Mouse (Mus musculus): Measurements from ENCODE around the gene Mif4gd. TPM values are rescaled to one million over a fixed set of nuclear protein-coding genes. Genes with fewer than 3 reads are reported as not detected.

The Mif4gd gene
- polyA plus RNA-seq, 1 experiment from 2014 or later: 18.8 TPM

DNA sequence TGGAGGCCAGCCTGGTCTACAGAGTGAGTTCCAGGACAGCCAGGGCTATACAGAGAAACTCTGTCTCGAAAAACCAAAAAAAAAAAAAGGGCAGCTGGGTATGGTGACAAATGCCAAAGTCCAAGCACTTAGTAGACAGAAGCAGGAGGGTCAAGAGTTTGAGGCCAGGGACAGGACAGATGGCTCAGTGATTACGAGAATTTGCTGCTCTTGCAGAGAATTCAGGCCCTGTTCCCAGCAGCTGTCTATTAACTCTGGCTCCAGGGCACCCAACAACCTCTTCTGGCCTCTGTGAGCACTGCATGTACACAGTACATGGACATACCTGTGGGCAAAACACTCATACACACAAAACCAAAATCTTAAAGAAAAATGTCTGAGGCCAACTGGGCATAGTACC is 5.2 kb upstream of the Mif4gd start:
- H3K4me3 ChIP-seq: no peak overlapping the region
- no peak overlapping the region for H3K4me2 ChIP-seq (replicated peaks)
- 68% methylated on average over 2 of the region's 2 CpGs for WGBS
- peaks cover 66% of the 10 kb centered on the region for H3K36me3 ChIP-seq
- ATAC-seq (ENCODE audit: low FRiP score, low read depth): no peak
- H3K9me3 ChIP-seq: no peaks in the 10 kb centered on the region
- no peak overlapping the region for H3K27ac ChIP-seq
- H3K27me3 ChIP-seq: no peaks in the 10 kb centered on the region
- H3K4me1 ChIP-seq: peaks cover 10% of the 10 kb centered on the region
- H3K9ac ChIP-seq: no peak overlapping the region

DNA sequence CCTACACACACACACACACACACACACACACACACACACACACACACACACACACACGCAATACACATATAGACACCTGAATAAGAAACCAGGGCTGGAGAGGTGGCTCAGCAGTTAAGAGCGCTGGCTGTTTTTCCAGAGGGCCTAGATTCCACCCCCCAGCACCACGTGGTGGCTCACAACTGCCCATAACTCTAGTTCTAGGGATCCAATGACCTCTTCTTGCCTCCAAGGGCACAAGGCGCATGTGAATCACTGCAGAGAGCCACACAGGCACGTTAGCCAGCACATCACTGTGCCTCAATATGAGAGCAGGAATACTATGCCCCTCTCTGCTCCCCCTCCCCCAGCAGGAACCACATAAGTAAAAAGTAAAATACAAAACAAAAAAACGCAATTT is 4.1 kb upstream of the Mif4gd start:
- Histone ChIP-seq H3K4me3 (no peak overlapping the region), H3K27ac (no peak overlapping the region), H3K9ac (no peak overlapping the region), H3K4me2 (replicated peaks) (no peak overlapping the region), H3K27me3 (no peaks in the 10 kb centered on the region), H3K36me3 (peaks cover 55% of the 10 kb centered on the region), H3K4me1 (peaks cover 13% of the 10 kb centered on the region), H3K9me3 (no peaks in the 10 kb centered on the region)
- ATAC-seq (ENCODE audit: low FRiP score, low read depth): no peak
- WGBS: 82% methylated on average over 6 of the region's 6 CpGs

- Histone ChIP-seq H3K27ac (no peak overlapping the region), H3K27me3 (no peaks in the 10 kb centered on the region), H3K4me2 (replicated peaks) (no peak overlapping the region), H3K4me3 (no peak overlapping the region), H3K4me1 (peaks cover 18% of the 10 kb centered on the region), H3K9ac (no peak overlapping the region), H3K36me3 (peaks cover 52% of the 10 kb centered on the region), H3K9me3 (no peaks in the 10 kb centered on the region)
- WGBS: 85% methylated on average over 7 of the region's 7 CpGs
- ATAC-seq (ENCODE audit: low FRiP score, low read depth): no peak
Measured at GRCm38 (mm10) chr11:115616371-115616770, 3.6 kb upstream of the Mif4gd start.

- Histone ChIP-seq H3K27me3 (no peaks in the 10 kb centered on the region), H3K4me1 (peaks cover 18% of the 10 kb centered on the region), H3K27ac (no peak overlapping the region), H3K4me2 (replicated peaks) (no peak overlapping the region), H3K9ac (peak overlapping the region; percentile 31; the same call in 1 of the 2 replicates), H3K36me3 (peaks cover 48% of the 10 kb centered on the region), H3K9me3 (no peaks in the 10 kb centered on the region), H3K4me3 (no peak overlapping the region)
- ATAC-seq (ENCODE audit: low FRiP score, low read depth): no peak
- WGBS: 86% methylated on average over 6 of the region's 6 CpGs
Measured at GRCm38 (mm10) chr11:115615875-115616274, 3.1 kb upstream of the Mif4gd start.

DNA sequence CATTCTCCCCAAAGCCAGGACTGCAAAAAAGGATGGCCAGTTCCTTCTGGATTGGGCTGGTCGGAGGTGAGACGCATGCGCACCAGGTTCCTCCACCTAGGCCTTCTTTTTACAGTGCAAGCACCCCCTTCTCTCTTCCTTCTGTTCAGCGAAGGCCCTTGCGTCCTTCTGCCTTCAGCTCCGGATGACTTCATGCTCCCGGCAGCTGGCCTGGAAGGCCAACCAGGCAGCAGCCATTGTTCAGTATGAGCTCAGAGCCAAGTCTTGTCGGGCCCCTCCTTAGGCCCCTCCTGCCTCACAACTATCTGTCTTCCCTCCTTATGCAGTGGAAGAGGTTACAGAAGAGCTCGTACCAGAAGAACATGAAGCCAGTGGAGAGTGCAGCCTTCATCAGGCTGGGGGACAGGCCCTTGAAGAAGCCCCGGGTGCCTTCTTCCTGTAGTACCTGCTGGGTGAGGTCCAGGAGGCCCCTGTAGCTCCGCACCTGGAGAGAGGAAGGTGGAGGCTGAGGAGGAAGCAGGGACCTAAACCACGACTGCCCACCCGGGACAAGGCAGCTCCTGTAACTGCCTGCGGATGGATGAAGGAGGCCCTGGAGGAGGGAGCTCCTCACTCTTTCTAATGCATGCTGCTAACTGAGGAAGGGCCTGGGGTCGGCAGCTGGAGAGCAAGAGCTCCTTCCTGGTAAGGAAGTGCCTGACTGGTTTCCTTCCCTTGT is 2.5 kb upstream of the Mif4gd start:
- H3K36me3 ChIP-seq: peaks cover 42% of the 10 kb centered on the region
- no peak overlapping the region for H3K4me3 ChIP-seq
- peak overlapping the region; percentile 31; the same call in 1 of the 2 replicates for H3K9ac ChIP-seq
- H3K4me1 ChIP-seq: peaks cover 18% of the 10 kb centered on the region
- WGBS: 84% methylated on average over 15 of the region's 15 CpGs
- H3K9me3 ChIP-seq: no peaks in the 10 kb centered on the region
- no peak overlapping the region for H3K27ac ChIP-seq
- no peaks in the 10 kb centered on the region for H3K27me3 ChIP-seq
- ATAC-seq (ENCODE audit: low FRiP score, low read depth): no peak
- H3K4me2 ChIP-seq (replicated peaks): no peak overlapping the region

- H3K4me3 ChIP-seq: no peak overlapping the region
- H3K27ac ChIP-seq: no peak overlapping the region
Measured at GRCm38 (mm10) chr11:115614346-115615107, 1.8 kb upstream of the Mif4gd start.

DNA sequence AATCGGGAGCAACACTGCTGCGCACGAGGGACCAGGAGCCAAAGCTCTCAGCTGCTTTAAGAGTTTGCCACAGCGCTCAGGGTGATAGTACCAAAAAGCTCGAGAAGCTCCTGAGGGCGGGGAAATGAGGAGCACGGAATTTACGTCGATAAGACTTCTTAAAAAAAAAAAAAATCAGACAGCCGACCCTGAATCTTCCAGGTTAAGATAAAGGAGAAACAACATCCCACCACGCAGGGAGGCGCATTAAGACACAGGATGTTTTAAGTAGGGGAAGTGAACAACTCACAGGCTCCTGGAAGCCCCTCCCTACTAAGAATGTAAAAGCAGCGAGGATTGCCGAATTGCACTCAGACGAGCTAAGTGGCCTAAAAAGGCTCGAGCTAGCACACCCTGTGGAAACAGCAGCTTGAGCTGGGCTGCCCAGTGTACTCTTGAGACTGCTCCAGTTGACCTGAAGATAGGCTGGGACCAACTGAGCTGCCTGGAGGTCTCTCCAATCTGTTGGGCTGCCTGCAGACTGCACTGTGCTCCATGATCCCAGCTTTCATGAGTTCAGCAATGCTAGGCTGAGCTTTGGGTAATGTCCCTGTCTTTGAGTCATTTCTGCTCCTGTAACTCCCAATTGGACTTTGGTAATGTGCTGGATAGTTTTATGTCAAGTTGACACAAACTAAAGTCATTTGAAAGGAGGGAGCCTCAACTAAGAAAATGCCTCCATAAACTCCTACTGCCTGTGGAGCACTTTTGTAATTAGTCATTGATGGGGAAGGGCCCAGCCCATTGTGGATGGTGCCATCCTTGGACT is 573 bp upstream of the Mif4gd start:
- Histone ChIP-seq H3K27me3 (no peaks in the 10 kb centered on the region), H3K9ac (peak overlapping the region; percentile 70), H3K4me1 (peaks cover 18% of the 10 kb centered on the region), H3K9me3 (no peaks in the 10 kb centered on the region), H3K27ac (peak overlapping the region; percentile 86), H3K36me3 (peaks cover 44% of the 10 kb centered on the region), H3K4me3 (peak overlapping the region; percentile 63), H3K4me2 (replicated peaks) (peak overlapping the region; percentile 81)
- no peak; the same call in 1 of the 2 replicates for ATAC-seq (ENCODE audit: low FRiP score, low read depth)
- under 1% methylated on average over 16 of the region's 16 CpGs for WGBS

More at GRCm38 (mm10) chr11:115614346-115615107, 1.8 kb upstream of the Mif4gd start:
- Histone ChIP-seq H3K9ac (no peak overlapping the region), H3K4me2 (replicated peaks) (no peak overlapping the region), H3K9me3 (no peaks in the 10 kb centered on the region), H3K27me3 (no peaks in the 10 kb centered on the region), H3K36me3 (peaks cover 40% of the 10 kb centered on the region), H3K4me1 (peaks cover 18% of the 10 kb centered on the region)
- 86% methylated on average over 10 of the region's 10 CpGs for WGBS
- no peak for ATAC-seq (ENCODE audit: low FRiP score, low read depth)

DNA sequence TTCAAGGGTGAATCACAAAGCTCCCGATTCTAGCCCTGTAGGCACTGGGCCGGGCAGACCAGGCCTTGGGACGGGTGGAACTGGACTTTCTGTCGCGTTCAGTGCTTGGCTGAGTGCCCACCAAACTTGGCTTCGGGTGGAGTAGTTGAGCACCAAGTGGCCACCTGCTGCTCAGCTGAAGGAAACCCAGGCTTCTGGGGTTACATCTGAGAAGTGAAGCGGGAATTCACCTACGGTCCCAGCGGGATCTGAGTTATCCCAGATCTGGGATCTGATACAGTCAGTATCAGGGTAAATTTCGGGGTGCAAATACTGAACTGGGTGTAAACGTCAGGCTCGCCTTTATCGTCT is 735 bp downstream of the Mif4gd start:
- Histone ChIP-seq H3K27me3 (no peaks in the 10 kb centered on the region), H3K9ac (peak overlapping the region; percentile 70), H3K36me3 (peaks cover 51% of the 10 kb centered on the region), H3K4me3 (peak overlapping the region; percentile 63), H3K4me2 (replicated peaks) (peak overlapping the region; percentile 81), H3K27ac (peak overlapping the region; percentile 52; the same call in 1 of the 2 replicates), H3K4me1 (peaks cover 18% of the 10 kb centered on the region), H3K9me3 (no peaks in the 10 kb centered on the region)
- WGBS: under 1% methylated on average over 13 of the region's 13 CpGs
- ATAC-seq (ENCODE audit: low FRiP score, low read depth): peak; percentile 42; the same call in 1 of the 2 replicates

DNA sequence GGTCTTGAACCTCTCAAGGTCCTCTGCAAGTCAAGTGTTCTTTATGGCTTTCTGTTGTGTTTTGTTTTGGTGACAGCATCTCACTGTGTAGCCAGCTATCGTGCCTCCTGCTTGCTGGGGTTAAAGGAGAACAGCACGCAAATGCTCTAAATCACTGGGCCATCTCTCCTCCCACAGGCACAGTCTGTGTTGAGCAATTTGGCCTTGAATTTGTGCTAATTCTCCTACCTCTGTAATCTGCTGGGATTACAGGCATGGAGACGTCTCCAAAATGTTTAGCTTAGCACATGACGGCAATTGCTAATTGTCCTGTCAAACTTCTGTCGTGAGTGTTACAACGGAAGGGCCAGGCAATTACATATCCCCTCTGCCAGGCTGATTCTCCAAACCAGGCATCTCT is 1.6 kb downstream of the Mif4gd start:
- Histone ChIP-seq H3K4me1 (peaks cover 18% of the 10 kb centered on the region), H3K9me3 (no peaks in the 10 kb centered on the region), H3K36me3 (peaks cover 55% of the 10 kb centered on the region), H3K27me3 (no peaks in the 10 kb centered on the region), H3K4me3 (peak overlapping the region; percentile 63; the same call in 1 of the 2 replicates), H3K9ac (no peak overlapping the region; the same call in 1 of the 2 replicates), H3K27ac (no peak overlapping the region), H3K4me2 (replicated peaks) (peak overlapping the region; percentile 81; the same call in 1 of the 2 replicates)
- no peak for ATAC-seq (ENCODE audit: low FRiP score, low read depth)
- 58% methylated on average over 6 of the region's 6 CpGs for WGBS

- H3K27ac ChIP-seq: no peak overlapping the region
- no peak overlapping the region for H3K4me3 ChIP-seq
- H3K4me2 ChIP-seq (replicated peaks): no peak overlapping the region
- no peak overlapping the region for H3K9ac ChIP-seq
- H3K4me1 ChIP-seq: peaks cover 31% of the 10 kb centered on the region
- 78% methylated on average over 3 of the region's 3 CpGs for WGBS
- no peak for ATAC-seq (ENCODE audit: low FRiP score, low read depth)
- H3K9me3 ChIP-seq: no peaks in the 10 kb centered on the region
- no peaks in the 10 kb centered on the region for H3K27me3 ChIP-seq
- H3K36me3 ChIP-seq: peaks cover 50% of the 10 kb centered on the region
Measured at GRCm38 (mm10) chr11:115609576-115609975, 3.2 kb downstream of the Mif4gd start.

- H3K4me1 ChIP-seq: peaks cover 29% of the 10 kb centered on the region
- H3K36me3 ChIP-seq: peaks cover 47% of the 10 kb centered on the region
- no peaks in the 10 kb centered on the region for H3K27me3 ChIP-seq
- no peaks in the 10 kb centered on the region for H3K9me3 ChIP-seq
- no peak overlapping the region for H3K4me3 ChIP-seq
- H3K27ac ChIP-seq: no peak overlapping the region
- WGBS: 83% methylated on average over 23 of the region's 23 CpGs
- no peak overlapping the region for H3K9ac ChIP-seq
- ATAC-seq (ENCODE audit: low FRiP score, low read depth): no peak
- no peak overlapping the region for H3K4me2 ChIP-seq (replicated peaks)
Measured at GRCm38 (mm10) chr11:115608421-115609399, 4.1 kb downstream of the Mif4gd start.
